Mouse (Mus musculus): Measurements from ENCODE around the gene Ifi27l2b. TPM values are rescaled to one million over a fixed set of nuclear protein-coding genes. Genes with fewer than 3 reads are reported as not detected.
"Not testable (repeated sequence)": the region's sequence is repeated elsewhere in the genome, so short reads cannot be mapped to it uniquely, and the experiment has no call there.

Ifi27l2b gene
- polyA plus RNA-seq, 1 experiment from 2014 or later, result not detected

- Histone ChIP-seq H3K27me3 (replicated peaks; ENCODE audit: control insufficient read depth, insufficient read depth, low read length) (no peaks in the 10 kb centered on the region), H3K4me1 (replicated peaks; ENCODE audit: control insufficient read depth, insufficient read depth, low read length) (no peaks in the 10 kb centered on the region), H3K36me3 (ENCODE audit: control insufficient read depth, insufficient read depth) (no peaks in the 10 kb centered on the region), H3K9ac (replicated peaks; ENCODE audit: low read depth, low read length) (no peak overlapping the region), H3K9me3 (ENCODE audit: control insufficient read depth, low read length) (no peaks in the 10 kb centered on the region), H3K4me2 (ENCODE audit: low read length) (no peak overlapping the region), H3K27ac (ENCODE audit: low read length) (no peak overlapping the region), H3K4me3 (replicated peaks; ENCODE audit: low read length) (no peak overlapping the region)
- no peak for ATAC-seq
- 57% methylated on average over 3 of the region's 3 CpGs for WGBS
These were observed 12.0 kb downstream of the Ifi27l2b start for GRCm38 (mm10) chr12:103445060-103445459.

- H3K27ac ChIP-seq (ENCODE audit: low read length); ATAC-seq; H3K27me3 ChIP-seq (replicated peaks; ENCODE audit: control insufficient read depth, insufficient read depth, low read length); H3K9ac ChIP-seq (replicated peaks; ENCODE audit: low read depth, low read length); H3K36me3 ChIP-seq (ENCODE audit: control insufficient read depth, insufficient read depth); H3K4me2 ChIP-seq (ENCODE audit: low read length); H3K4me1 ChIP-seq (replicated peaks; ENCODE audit: control insufficient read depth, insufficient read depth, low read length); H3K9me3 ChIP-seq (ENCODE audit: control insufficient read depth, low read length); H3K4me3 ChIP-seq (replicated peaks; ENCODE audit: low read length): not testable (repeated sequence)
- 49% methylated on average over 6 of the region's 7 CpGs for WGBS
These were observed 12.8 kb downstream of the Ifi27l2b start for GRCm38 (mm10) chr12:103444261-103444660.

DNA sequence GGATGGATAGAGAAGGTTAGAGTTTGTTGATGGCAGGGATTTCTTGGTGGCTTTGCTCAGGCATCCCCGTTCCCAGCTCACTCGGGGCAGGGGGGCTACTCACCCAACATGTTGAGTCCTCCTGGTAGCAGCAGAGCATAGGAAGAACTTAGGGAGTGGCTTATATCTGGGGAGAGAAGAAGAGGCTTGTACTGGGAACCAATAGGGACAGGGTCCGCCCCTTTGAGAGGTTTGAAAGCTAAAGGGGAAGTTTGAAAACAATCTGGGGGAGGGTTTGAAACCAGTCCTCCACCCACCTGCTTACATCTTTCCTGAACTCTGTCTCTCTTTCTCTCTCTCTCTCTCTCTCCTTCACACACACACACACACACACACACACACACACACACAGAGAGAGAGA, 13.5 kb downstream of the Ifi27l2b start, which contains the start of gene Ifi27l2a:
Gene Ifi27l2a, minus strand, starts transcription at position 157 of the 400 bp plus-strand sequence.
- Histone ChIP-seq H3K4me3 (replicated peaks; ENCODE audit: low read length) (no peak within 1 kb of the TSS), H3K4me1 (replicated peaks; ENCODE audit: control insufficient read depth, insufficient read depth, low read length) (no peaks in the 10 kb centered on the region), H3K9me3 (ENCODE audit: control insufficient read depth, low read length) (no peaks in the 10 kb centered on the region), H3K9ac (replicated peaks; ENCODE audit: low read depth, low read length) (no peak within 1 kb of the TSS), H3K36me3 (ENCODE audit: control insufficient read depth, insufficient read depth) (no peaks in the 10 kb centered on the region), H3K27me3 (replicated peaks; ENCODE audit: control insufficient read depth, insufficient read depth, low read length) (no peaks in the 10 kb centered on the region), H3K27ac (ENCODE audit: low read length) (no peak within 1 kb of the TSS), H3K4me2 (ENCODE audit: low read length) (no peak within 1 kb of the TSS)
- 52% methylated on average over 3 of the region's 3 CpGs for WGBS
- ATAC-seq, result no peak

GRCm38 (mm10) chr12:103437601-103438000, 19.4 kb downstream of the Ifi27l2b start:
- ATAC-seq, result no peak

GRCm38 (mm10) chr12:103434861-103435260, 22.2 kb downstream of the Ifi27l2b start:
- Histone ChIP-seq H3K4me2 (ENCODE audit: low read length) (no peak overlapping the region), H3K4me1 (replicated peaks; ENCODE audit: control insufficient read depth, insufficient read depth, low read length) (no peaks in the 10 kb centered on the region), H3K9ac (replicated peaks; ENCODE audit: low read depth, low read length) (no peak overlapping the region), H3K27me3 (replicated peaks; ENCODE audit: control insufficient read depth, insufficient read depth, low read length) (no peaks in the 10 kb centered on the region), H3K9me3 (ENCODE audit: control insufficient read depth, low read length) (no peaks in the 10 kb centered on the region), H3K36me3 (ENCODE audit: control insufficient read depth, insufficient read depth) (no peaks in the 10 kb centered on the region), H3K4me3 (replicated peaks; ENCODE audit: low read length) (no peak overlapping the region), H3K27ac (ENCODE audit: low read length) (no peak overlapping the region)
- no peak for ATAC-seq

More at GRCm38 (mm10) chr12:103437601-103438000, 19.4 kb downstream of the Ifi27l2b start:
- H3K4me3 ChIP-seq (replicated peaks; ENCODE audit: low read length), result no peak overlapping the region
- H3K4me2 ChIP-seq (ENCODE audit: low read length), result no peak overlapping the region
- H3K36me3 ChIP-seq (ENCODE audit: control insufficient read depth, insufficient read depth), result no peaks in the 10 kb centered on the region
- H3K27me3 ChIP-seq (replicated peaks; ENCODE audit: control insufficient read depth, insufficient read depth, low read length), result no peaks in the 10 kb centered on the region
- WGBS, result 82% methylated on average over 1 of the region's 1 CpGs
- H3K9me3 ChIP-seq (ENCODE audit: control insufficient read depth, low read length), result no peaks in the 10 kb centered on the region
- no peaks in the 10 kb centered on the region for H3K4me1 ChIP-seq (replicated peaks; ENCODE audit: control insufficient read depth, insufficient read depth, low read length)
- no peak overlapping the region for H3K9ac ChIP-seq (replicated peaks; ENCODE audit: low read depth, low read length)
- H3K27ac ChIP-seq (ENCODE audit: low read length), result no peak overlapping the region

DNA sequence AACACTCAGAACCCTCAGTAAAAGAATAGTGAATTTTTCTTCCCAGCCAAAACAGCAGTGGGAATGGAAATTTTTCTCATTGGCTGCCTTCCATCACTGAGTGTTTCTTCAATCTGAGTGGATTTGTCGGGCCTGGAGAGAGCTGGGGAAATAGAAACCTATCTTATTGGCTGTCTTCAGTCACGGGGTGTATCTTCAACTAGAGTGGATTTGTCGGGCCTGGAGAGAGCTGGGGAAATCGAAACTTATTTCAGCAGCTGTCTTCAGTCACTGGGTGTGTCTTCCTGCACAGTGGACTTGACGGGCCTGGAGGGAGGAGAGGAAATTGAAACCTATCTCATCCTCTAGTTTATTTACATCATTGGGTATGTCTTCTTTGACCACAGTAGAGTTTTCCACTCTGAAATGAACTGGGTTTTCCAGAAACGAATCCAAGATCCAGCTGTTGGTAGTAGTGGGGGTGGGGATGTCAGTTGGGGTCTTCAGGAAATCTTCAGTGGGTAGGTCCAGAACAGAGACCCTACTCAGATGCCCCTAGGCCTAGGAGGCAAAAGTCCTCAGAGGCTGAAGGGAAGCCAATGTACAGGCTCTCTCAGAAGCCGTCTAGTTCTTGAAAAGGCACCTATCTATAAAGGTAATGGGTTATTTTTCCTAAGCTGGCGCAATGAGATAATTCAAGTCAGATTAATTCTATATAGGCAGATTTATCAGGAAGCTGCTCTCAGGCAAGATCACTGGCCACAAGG, 22.9 kb downstream of the Ifi27l2b start, which contains the start of gene Ifi27:
Gene Ifi27, plus strand, starts transcription at position 226 of the 746 bp plus-strand sequence.
- Histone ChIP-seq H3K36me3 (ENCODE audit: control insufficient read depth, insufficient read depth) (no peaks in the 10 kb centered on the region), H3K4me1 (replicated peaks; ENCODE audit: control insufficient read depth, insufficient read depth, low read length) (no peaks in the 10 kb centered on the region), H3K27me3 (replicated peaks; ENCODE audit: control insufficient read depth, insufficient read depth, low read length) (no peaks in the 10 kb centered on the region), H3K9ac (replicated peaks; ENCODE audit: low read depth, low read length) (no peak within 1 kb of the TSS), H3K4me2 (ENCODE audit: low read length) (no peak within 1 kb of the TSS), H3K4me3 (replicated peaks; ENCODE audit: low read length) (no peak within 1 kb of the TSS), H3K9me3 (ENCODE audit: control insufficient read depth, low read length) (no peaks in the 10 kb centered on the region), H3K27ac (ENCODE audit: low read length) (no peak within 1 kb of the TSS)
- 76% methylated on average over 8 of the region's 8 CpGs for WGBS
- no peak for ATAC-seq

DNA sequence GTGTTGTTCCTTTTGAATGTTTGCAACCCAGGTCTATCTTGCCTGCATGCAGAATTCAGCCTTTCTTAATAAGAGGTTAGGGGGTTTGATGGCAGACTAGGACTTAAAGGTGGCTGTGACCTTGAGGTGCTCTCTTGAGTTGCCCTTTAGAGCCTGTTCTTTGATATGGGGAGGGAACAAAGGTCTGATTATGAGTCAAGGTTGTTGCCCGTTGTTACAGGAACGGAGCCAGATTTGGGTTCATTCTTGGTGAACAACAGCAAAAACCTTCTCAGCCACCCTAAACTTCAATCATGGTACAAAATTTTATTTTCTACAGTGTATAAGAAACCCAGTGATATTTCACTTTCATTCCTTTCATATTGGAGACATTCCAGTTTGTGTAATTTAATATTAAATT, 23.6 kb downstream of the Ifi27l2b start:
- Histone ChIP-seq H3K9me3 (ENCODE audit: control insufficient read depth, low read length) (no peaks in the 10 kb centered on the region), H3K4me2 (ENCODE audit: low read length) (no peak overlapping the region), H3K36me3 (ENCODE audit: control insufficient read depth, insufficient read depth) (no peaks in the 10 kb centered on the region), H3K27ac (ENCODE audit: low read length) (no peak overlapping the region), H3K4me1 (replicated peaks; ENCODE audit: control insufficient read depth, insufficient read depth, low read length) (no peaks in the 10 kb centered on the region), H3K27me3 (replicated peaks; ENCODE audit: control insufficient read depth, insufficient read depth, low read length) (no peaks in the 10 kb centered on the region), H3K9ac (replicated peaks; ENCODE audit: low read depth, low read length) (no peak overlapping the region), H3K4me3 (replicated peaks; ENCODE audit: low read length) (no peak overlapping the region)
- ATAC-seq, result no peak
- WGBS, result 89% methylated on average over 2 of the region's 2 CpGs

- Histone ChIP-seq H3K4me3 (replicated peaks; ENCODE audit: low read length) (no peak overlapping the region), H3K9ac (replicated peaks; ENCODE audit: low read depth, low read length) (no peak overlapping the region), H3K27me3 (replicated peaks; ENCODE audit: control insufficient read depth, insufficient read depth, low read length) (no peaks in the 10 kb centered on the region), H3K4me1 (replicated peaks; ENCODE audit: control insufficient read depth, insufficient read depth, low read length) (peaks cover 28% of the 10 kb centered on the region), H3K9me3 (ENCODE audit: control insufficient read depth, low read length) (no peaks in the 10 kb centered on the region), H3K4me2 (ENCODE audit: low read length) (no peak overlapping the region), H3K27ac (ENCODE audit: low read length) (no peak overlapping the region), H3K36me3 (ENCODE audit: control insufficient read depth, insufficient read depth) (0 out of 2 replicates have a peak, but pooled peaks cover 3% of the 10 kb centered on the region)
- WGBS, result 94% methylated on average over 7 of the region's 7 CpGs
- ATAC-seq, result no peak
These were observed 30.3 kb downstream of the Ifi27l2b start for GRCm38 (mm10) chr12:103426710-103427109.

GRCm38 (mm10) chr12:103425729-103426470, 31.1 kb downstream of the Ifi27l2b start, which contains the start of gene Ddx24:
Gene Ddx24 (minus strand): TSS chr12:103425830.
- 2% methylated on average over 33 of the region's 33 CpGs for WGBS

More at GRCm38 (mm10) chr12:103425729-103426470, 31.1 kb downstream of the Ifi27l2b start, which contains the start of gene Ddx24:
- Histone ChIP-seq H3K36me3 (ENCODE audit: control insufficient read depth, insufficient read depth) (0 out of 2 replicates have a peak, but pooled peaks cover 3% of the 10 kb centered on the region), H3K4me3 (replicated peaks; ENCODE audit: low read length) (peak within 1 kb of the TSS; percentile 73), H3K4me1 (replicated peaks; ENCODE audit: control insufficient read depth, insufficient read depth, low read length) (peaks cover 34% of the 10 kb centered on the region), H3K9ac (replicated peaks; ENCODE audit: low read depth, low read length) (peak within 1 kb of the TSS; percentile 68), H3K9me3 (ENCODE audit: control insufficient read depth, low read length) (no peaks in the 10 kb centered on the region), H3K27me3 (replicated peaks; ENCODE audit: control insufficient read depth, insufficient read depth, low read length) (no peaks in the 10 kb centered on the region), H3K27ac (ENCODE audit: low read length) (peak within 1 kb of the TSS; percentile 54; the same call in 1 of the 2 replicates), H3K4me2 (ENCODE audit: low read length) (peak within 1 kb of the TSS; percentile 73)
- peak; percentile 100 for ATAC-seq
